Mouse (Mus musculus) heart, adult 2 months (tissue): ENCODE measurements at regions not wholly inside any gene's neighbourhood (a gene's known extent, or its start where the extent isn't known, plus 50 kb on each side); places are given as distances from the start of the nearest gene placed in this dataset.
"Not testable (repeated sequence)": the region's sequence is repeated elsewhere in the genome, so short reads cannot be mapped to it uniquely, and the experiment has no call there.

ENCODE experiments used
- CTCF ChIP-seq: fragments of 200-600 bp; IDR thresholded peaks from 2 replicates; pipeline ENCODE4 v1.8.1; 2022; ENCODE audit warnings: antibody characterized with exemption, mild to moderate bottlenecking, moderate library complexity
- POLR2A ChIP-seq: fragments of 200-500 bp; IDR thresholded peaks from 2 replicates; pipeline ENCODE4 v1.6.1; 2011; ENCODE audit warnings: mild to moderate bottlenecking, low read depth, low read length, control low read depth; ENCODE audit not compliant: insufficient read depth

- not testable (repeated sequence) for TF ChIP-seq CTCF, POLR2A
These were observed 665.8 kb downstream of the Nebl start for GRCm38 (mm10) chr2:17065149-17066145.
